Mouse (Mus musculus) adrenal gland, postnatal 25 days (tissue): ENCODE results near the gene Cadps. TPM values are rescaled to one million over a fixed set of nuclear protein-coding genes. Genes with fewer than 3 reads are reported as not detected.
"Not testable (repeated sequence)": the region's sequence is repeated elsewhere in the genome, so short reads cannot be mapped to it uniquely, and the experiment has no call there.

Experiments used
- DNase-seq: peaks from one replicate; pipeline ENCODE4 v3.0.0; 2021; ENCODE audit warnings: mixed read lengths
- total RNA-seq: library from RNA; stranded (reverse); gene quantifications from 2 replicates; pipeline ENCODE4 v1.2.3, GENCODE M21; 2021

Gene Cadps
- total RNA-seq, 1 experiment from 2014 or later = 9.7 TPM

- no peak for DNase-seq
These were observed 231.1 kb downstream of the Cadps start for GRCm38 (mm10) chr14:12591829-12592228.

- no peak for DNase-seq
These were observed 239.3 kb downstream of the Cadps start for GRCm38 (mm10) chr14:12583536-12583935.

- no peak for DNase-seq
These were observed 241.2 kb downstream of the Cadps start for GRCm38 (mm10) chr14:12581657-12582056.

GRCm38 (mm10) chr14:12580786-12581185, 242.1 kb downstream of the Cadps start:
- DNase-seq = no peak

GRCm38 (mm10) chr14:12578156-12578555, 244.7 kb downstream of the Cadps start:
- no peak for DNase-seq

- no peak for DNase-seq
These were observed 245.3 kb downstream of the Cadps start for GRCm38 (mm10) chr14:12577475-12578140.

- DNase-seq = no peak
These were observed 247.8 kb downstream of the Cadps start for GRCm38 (mm10) chr14:12575105-12575504.

- no peak for DNase-seq
These were observed 248.5 kb downstream of the Cadps start for GRCm38 (mm10) chr14:12574336-12574735.

GRCm38 (mm10) chr14:12561730-12562129, 261.1 kb downstream of the Cadps start:
- DNase-seq = not testable (repeated sequence)

GRCm38 (mm10) chr14:12560233-12560577, 262.7 kb downstream of the Cadps start:
- no peak for DNase-seq

- no peak for DNase-seq
These were observed 263.2 kb downstream of the Cadps start for GRCm38 (mm10) chr14:12559574-12560232.

GRCm38 (mm10) chr14:12558920-12559573, 263.8 kb downstream of the Cadps start:
- no peak for DNase-seq

GRCm38 (mm10) chr14:12554486-12554885, 268.4 kb downstream of the Cadps start:
- no peak for DNase-seq

- DNase-seq = no peak
These were observed 271.5 kb downstream of the Cadps start for GRCm38 (mm10) chr14:12551353-12551752.

- no peak for DNase-seq
These were observed 271.9 kb downstream of the Cadps start for GRCm38 (mm10) chr14:12550931-12551330.

GRCm38 (mm10) chr14:12549290-12549689, 273.6 kb downstream of the Cadps start:
- DNase-seq = no peak

GRCm38 (mm10) chr14:12547496-12547895, 275.4 kb downstream of the Cadps start:
- no peak for DNase-seq

- DNase-seq = no peak
These were observed 281.1 kb downstream of the Cadps start for GRCm38 (mm10) chr14:12541733-12542132.

GRCm38 (mm10) chr14:12539071-12539470, 283.8 kb downstream of the Cadps start:
- no peak for DNase-seq

GRCm38 (mm10) chr14:12531101-12531500, 291.8 kb downstream of the Cadps start:
- DNase-seq = peak; percentile 13

- DNase-seq = no peak
These were observed 292.3 kb downstream of the Cadps start for GRCm38 (mm10) chr14:12530554-12530953.

GRCm38 (mm10) chr14:12529961-12530542, 292.8 kb downstream of the Cadps start:
- peak; percentile 36 for DNase-seq

- no peak for DNase-seq
These were observed 295.6 kb downstream of the Cadps start for GRCm38 (mm10) chr14:12527296-12527695.
